Mouse (Mus musculus) myocyte (in vitro differentiated cells): ENCODE results near the gene Wwc1.

ENCODE experiments used
- E2F4 ChIP-seq: IDR thresholded peaks from one replicate; pipeline ENCODE4 v1.6.1; 2011; ENCODE audit warnings: mild to moderate bottlenecking, control low read depth, moderate library complexity; ENCODE audit not compliant: insufficient read depth
- MAX ChIP-seq: IDR thresholded peaks from one replicate; pipeline ENCODE4 v1.6.1; 2011; ENCODE audit warnings: low read depth, mild to moderate bottlenecking, control low read depth
- POLR2A ChIP-seq: IDR thresholded peaks from one replicate; pipeline ENCODE4 v1.6.1; 2011; ENCODE audit warnings: low read depth, mild to moderate bottlenecking, control low read depth, moderate library complexity; ENCODE audit not compliant: insufficient read length
- POLR2AphosphoS2 ChIP-seq: IDR thresholded peaks from one replicate; pipeline ENCODE4 v1.6.1; 2011; ENCODE audit warnings: low read depth, control low read depth; ENCODE audit not compliant: insufficient read length
- REST ChIP-seq: IDR thresholded peaks from one replicate; pipeline ENCODE4 v1.6.1; 2011; ENCODE audit warnings: mild to moderate bottlenecking, control low read depth, moderate library complexity; ENCODE audit not compliant: insufficient read depth, insufficient read length
- TCF12 ChIP-seq: IDR thresholded peaks from one replicate; pipeline ENCODE4 v1.6.1; 2011; ENCODE audit warnings: mild to moderate bottlenecking, control low read depth; ENCODE audit not compliant: poor library complexity, insufficient read depth, severe bottlenecking
- USF1 ChIP-seq: IDR thresholded peaks from one replicate; pipeline ENCODE4 v1.6.1; 2011; ENCODE audit warnings: low read depth, mild to moderate bottlenecking, control low read depth, moderate library complexity

GRCm38 (mm10) chr11:35797751-35798494 lies 182.4 kb downstream of the Wwc1 start:
- TF ChIP-seq POLR2AphosphoS2 (no peak), MAX (no peak), POLR2A (no peak), REST (no peak), TCF12 (no peak), USF1 (no peak), E2F4 (no peak)
